Mouse (Mus musculus) midbrain, embryonic 11.5 days (tissue): ENCODE results near the gene Pck2. TPM values are rescaled to one million over a fixed set of nuclear protein-coding genes. Genes with fewer than 3 reads are reported as not detected.

ENCODE experiments used
- ATAC-seq: fragments of 200-750 bp; cut with Nextera tagmentation; 2 replicates; pipeline ENCODE4 v1.8.0; 2017; ENCODE audit warnings: moderate TSS enrichment, moderate library complexity; ENCODE audit not compliant: low FRiP score
- DNase-seq: peaks from one replicate; pipeline ENCODE4 v3.0.0; 2015; ENCODE audit warnings: low spot score; ENCODE audit errors: missing footprints
- H3K27ac ChIP-seq: fragments of 300-500 bp; sonication (generic); 2 replicates; pipeline ENCODE4 v1.5.1; 2014; ENCODE audit warnings: low read depth, low read length
- H3K27me3 ChIP-seq: fragments of 300-500 bp; sonication (generic); 2 replicates; pipeline ENCODE4 v1.6.1; 2014; ENCODE audit warnings: mild to moderate bottlenecking, low read length, moderate library complexity, mixed read lengths; ENCODE audit not compliant: control insufficient read depth, insufficient read depth
- H3K36me3 ChIP-seq: fragments of 300-500 bp; sonication (generic); 2 replicates; pipeline ENCODE4 v1.6.1; 2014; ENCODE audit warnings: mild to moderate bottlenecking, low read length, moderate library complexity, mixed read lengths; ENCODE audit not compliant: control insufficient read depth, insufficient read depth
- H3K4me1 ChIP-seq: fragments of 300-500 bp; sonication (generic); 2 replicates; pipeline ENCODE4 v1.6.1; 2014; ENCODE audit warnings: low read length; ENCODE audit not compliant: control insufficient read depth, insufficient read depth
- H3K4me2 ChIP-seq: fragments of 300-500 bp; sonication (generic); 2 replicates; pipeline ENCODE4 v1.6.1; 2014; ENCODE audit warnings: mild to moderate bottlenecking, moderate library complexity
- H3K4me3 ChIP-seq: fragments of 300-500 bp; sonication (generic); 2 replicates; pipeline ENCODE4 v1.5.1; 2014; ENCODE audit warnings: low read depth, low read length
- H3K9ac ChIP-seq: fragments of 300-500 bp; sonication (generic); 2 replicates; pipeline ENCODE4 v1.6.1; 2014; ENCODE audit warnings: low read length
- H3K9me3 ChIP-seq: fragments of 300-500 bp; sonication (generic); 2 replicates; pipeline ENCODE4 v1.6.1; 2016; ENCODE audit warnings: low read length; ENCODE audit not compliant: control insufficient read depth
- WGBS: fragments of 180-500 bp; shearing (Covaris S2); extraction: QIAGEN DNeasy Blood & Tissue Kit; methylation state at CpG from one replicate; pipeline ENCODE4 v1.1.7; 2014; 5-methylcytosine and 5-hydroxymethylcytosine counted together
- polyA plus RNA-seq: library from polyadenylated mRNA; unstranded; fragments of >200 nt; fragmentation: Nextera tagmentation; extraction: Ambion mirVana; gene quantifications from 2 replicates; pipeline ENCODE4 v1.2.1, GENCODE M21; 2014

The Pck2 gene
- polyA plus RNA-seq, 1 experiment from 2014 or later, result 10.7 TPM

GRCm38 (mm10) chr14:55577871-55578667 lies 38.0 kb downstream of the Pck2 start, which contains the start of gene Psme1:
Gene Psme1, plus strand, starts transcription at chr14:55578123.
- peaks cover 11% of the 10 kb centered on the region for H3K4me1 ChIP-seq
- no peaks in the 10 kb centered on the region for H3K9me3 ChIP-seq
- ATAC-seq (peak; percentile 85), DNase-seq (peak; percentile 95)
- no peaks in the 10 kb centered on the region for H3K27me3 ChIP-seq
- H3K27ac ChIP-seq, result peak within 1 kb of the TSS; percentile 45
- WGBS, result under 1% methylated on average over 32 of the region's 32 CpGs
- H3K4me2 ChIP-seq, result peak within 1 kb of the TSS; percentile 80
- peak within 1 kb of the TSS; percentile 57 for H3K4me3 ChIP-seq
- H3K36me3 ChIP-seq, result peaks cover 9% of the 10 kb centered on the region; the same call in 1 of the 2 replicates
- peak within 1 kb of the TSS; percentile 90 for H3K9ac ChIP-seq

GRCm38 (mm10) chr14:55578668-55579269 lies 38.7 kb downstream of the Pck2 start:
- Histone ChIP-seq H3K4me2 (peak overlapping the region; percentile 80), H3K9me3 (no peaks in the 10 kb centered on the region), H3K27ac (no peak overlapping the region; the same call in 1 of the 2 replicates), H3K9ac (peak overlapping the region; percentile 90), H3K36me3 (peaks cover 9% of the 10 kb centered on the region; the same call in 1 of the 2 replicates), H3K27me3 (no peaks in the 10 kb centered on the region), H3K4me1 (peaks cover 11% of the 10 kb centered on the region), H3K4me3 (peak overlapping the region; percentile 57)
- WGBS, result 25% methylated on average over 6 of the region's 6 CpGs
- ATAC-seq (peak; percentile 60; the same call in 1 of the 2 replicates), DNase-seq (no peak)

- Histone ChIP-seq H3K4me3 (no peak overlapping the region), H3K36me3 (peaks cover 9% of the 10 kb centered on the region; the same call in 1 of the 2 replicates), H3K4me1 (peaks cover 13% of the 10 kb centered on the region), H3K9me3 (no peaks in the 10 kb centered on the region), H3K9ac (no peak overlapping the region), H3K27ac (no peak overlapping the region), H3K4me2 (no peak overlapping the region), H3K27me3 (no peaks in the 10 kb centered on the region)
- no peak for ATAC-seq
- WGBS, result 81% methylated on average over 23 of the region's 23 CpGs
- DNase-seq, result no peak
Measured at GRCm38 (mm10) chr14:55579511-55580496, 39.7 kb downstream of the Pck2 start.

DNA sequence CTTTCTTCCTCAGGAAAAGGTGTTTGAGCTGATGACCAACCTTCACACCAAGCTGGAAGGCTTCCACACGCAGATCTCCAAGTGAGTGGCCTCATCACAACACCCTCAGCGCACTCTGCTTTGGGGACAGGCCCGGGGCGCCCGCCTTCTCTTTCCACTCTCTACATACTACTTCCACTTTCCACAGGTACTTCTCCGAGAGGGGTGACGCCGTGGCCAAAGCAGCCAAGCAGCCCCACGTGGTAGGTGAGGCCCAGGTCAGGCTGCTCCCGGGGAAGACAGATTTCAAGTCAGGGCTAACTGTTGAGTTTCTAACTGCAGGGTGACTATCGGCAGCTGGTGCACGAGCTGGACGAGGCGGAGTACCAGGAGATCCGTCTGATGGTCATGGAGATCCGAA lies 40.7 kb downstream of the Pck2 start:
- H3K9ac ChIP-seq, result no peak overlapping the region
- peaks cover 13% of the 10 kb centered on the region for H3K4me1 ChIP-seq
- WGBS, result 94% methylated on average over 16 of the region's 16 CpGs
- no peak overlapping the region; the same call in 1 of the 2 replicates for H3K27ac ChIP-seq
- ATAC-seq (no peak), DNase-seq (no peak)
- peaks cover 9% of the 10 kb centered on the region; the same call in 1 of the 2 replicates for H3K36me3 ChIP-seq
- H3K9me3 ChIP-seq, result no peaks in the 10 kb centered on the region
- no peak overlapping the region for H3K4me3 ChIP-seq
- H3K4me2 ChIP-seq, result no peak overlapping the region
- no peaks in the 10 kb centered on the region for H3K27me3 ChIP-seq

GRCm38 (mm10) chr14:55581981-55582681 lies 42.1 kb downstream of the Pck2 start:
- H3K9ac ChIP-seq, result no peak overlapping the region
- peaks cover 13% of the 10 kb centered on the region for H3K4me1 ChIP-seq
- H3K4me2 ChIP-seq, result no peak overlapping the region
- ATAC-seq, result no peak
- no peak overlapping the region for H3K27ac ChIP-seq
- no peak for DNase-seq
- H3K4me3 ChIP-seq, result no peak overlapping the region
- peaks cover 9% of the 10 kb centered on the region; the same call in 1 of the 2 replicates for H3K36me3 ChIP-seq
- no peaks in the 10 kb centered on the region for H3K9me3 ChIP-seq
- WGBS, result 75% methylated on average over 9 of the region's 9 CpGs
- H3K27me3 ChIP-seq, result no peaks in the 10 kb centered on the region

GRCm38 (mm10) chr14:55584303-55584701 lies 44.2 kb downstream of the Pck2 start:
- ATAC-seq (no peak), DNase-seq (no peak)
- H3K27me3 ChIP-seq, result no peaks in the 10 kb centered on the region
- peak overlapping the region; percentile 65 for H3K9ac ChIP-seq
- no peak overlapping the region for H3K27ac ChIP-seq
- 31% methylated on average over 5 of the region's 5 CpGs for WGBS
- peaks cover 2% of the 10 kb centered on the region for H3K4me1 ChIP-seq
- peak overlapping the region; percentile 43 for H3K4me3 ChIP-seq
- H3K4me2 ChIP-seq, result peak overlapping the region; percentile 60
- no peaks in the 10 kb centered on the region for H3K9me3 ChIP-seq
- H3K36me3 ChIP-seq, result peaks cover 9% of the 10 kb centered on the region; the same call in 1 of the 2 replicates

DNA sequence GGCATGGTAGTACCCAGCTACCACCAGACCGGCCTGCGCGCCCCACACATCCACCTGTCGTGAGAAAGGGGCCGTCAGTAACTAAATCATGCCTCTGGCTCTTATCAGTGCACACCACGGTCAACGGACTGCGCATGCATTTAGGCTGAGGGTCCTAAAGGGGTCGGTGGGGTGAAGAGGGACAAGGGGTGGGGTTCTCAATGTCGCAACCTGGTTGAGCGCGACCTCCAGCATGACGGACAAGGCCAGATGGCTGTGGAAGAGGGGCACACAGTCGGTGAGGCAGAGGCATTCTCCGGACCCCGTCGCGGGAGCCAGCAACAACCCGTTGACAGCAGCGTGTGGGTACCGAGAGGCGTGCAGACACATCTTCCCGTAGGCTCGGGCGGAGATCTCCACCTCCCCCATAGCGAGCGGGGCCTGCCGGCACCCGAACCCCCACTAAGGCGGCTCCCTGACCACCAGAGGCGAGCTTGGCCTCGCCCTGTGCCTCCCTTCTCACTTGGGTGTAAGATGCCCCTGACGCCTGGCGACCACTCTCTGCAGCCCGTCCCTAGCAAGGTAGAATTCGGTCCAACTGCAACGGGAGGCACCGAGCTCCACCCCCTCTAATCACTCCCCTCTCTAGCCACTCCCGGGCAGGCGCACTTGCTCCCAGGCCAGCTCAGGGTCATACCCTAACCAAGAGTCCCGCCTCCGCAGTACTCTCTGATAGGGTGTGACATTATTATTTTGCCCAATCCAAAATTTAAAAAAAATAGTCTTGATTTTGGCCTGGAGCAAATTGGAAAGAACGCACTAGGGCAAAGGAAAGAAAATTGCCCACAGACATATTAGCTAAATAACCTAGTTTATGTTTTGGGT lies 44.9 kb downstream of the Pck2 start, which contains the start of gene Emc9:
Gene Emc9, minus strand, starts transcription at position 601 of the 864 bp plus-strand sequence.
- Histone ChIP-seq H3K27ac (no peak within 1 kb of the TSS), H3K9ac (peak within 1 kb of the TSS; percentile 65), H3K27me3 (no peaks in the 10 kb centered on the region), H3K4me2 (peak within 1 kb of the TSS; percentile 60), H3K4me1 (peaks cover 2% of the 10 kb centered on the region), H3K36me3 (peaks cover 9% of the 10 kb centered on the region; the same call in 1 of the 2 replicates), H3K4me3 (peak within 1 kb of the TSS; percentile 43), H3K9me3 (no peaks in the 10 kb centered on the region)
- ATAC-seq (peak; percentile 75), DNase-seq (peak; percentile 89)
- 2% methylated on average over 43 of the region's 43 CpGs for WGBS
